24 mouse cellular contexts compared by ENCODE assay signal in the genomic region with DNA sequence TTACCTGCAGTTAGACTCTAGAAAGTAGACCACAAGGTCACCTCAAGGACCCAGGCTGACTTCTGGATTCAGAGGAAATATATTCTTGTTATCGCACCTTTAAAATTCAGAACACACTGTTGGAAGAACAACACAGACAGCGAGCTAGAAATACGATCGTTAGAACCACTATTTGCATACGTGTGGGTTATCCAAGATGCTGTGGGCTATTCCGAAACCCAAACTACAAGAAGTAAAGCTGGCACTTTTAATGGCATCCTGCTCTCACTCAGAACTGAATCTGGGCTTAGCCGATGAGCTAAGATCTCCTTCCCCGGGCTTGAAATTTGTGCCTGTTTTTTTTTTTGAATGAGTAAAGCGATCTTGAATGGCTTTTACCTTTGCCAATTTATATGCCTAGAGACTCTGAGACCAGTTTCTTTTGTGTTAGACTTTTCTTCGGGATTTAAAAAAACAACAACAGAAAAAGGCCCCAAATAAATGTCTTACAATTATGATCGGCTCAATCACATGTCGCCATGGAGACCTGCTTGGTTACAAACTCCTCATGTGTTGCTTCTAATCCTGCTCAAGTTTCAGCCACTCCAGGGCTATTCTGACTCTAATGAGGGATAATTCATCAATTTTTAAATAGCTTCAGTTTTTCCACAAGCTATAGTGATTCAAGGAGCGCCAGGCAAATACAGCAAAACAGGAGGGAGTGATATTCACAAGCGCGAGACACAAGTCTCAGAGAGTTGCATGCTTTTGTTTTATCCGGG. TPM values are rescaled to one million over a fixed set of nuclear protein-coding genes. Genes with fewer than 3 reads are reported as not detected.
DNase-seq lines count a peak whose midpoint lies in the region; ATAC-seq lines count a peak whose summit lies in the region.
"Had no signal": no experiment of that assay in that cellular context is flagged by ENCODE, and none has a peak within 500 bp of the region (broad histone marks: within the 10 kb centered on the region; RNA-seq: fewer than 3 reads in every experiment).

No protein-coding gene starts in this region.

- no peaks in the 10 kb centered on the region for H3K27me3 ChIP-seq in hindbrain, embryonic 16.5 days (replicated peaks; ENCODE audit: control insufficient read depth, insufficient read depth, low read length)
- no peaks in the 10 kb centered on the region for H3K27me3 ChIP-seq in hindbrain, embryonic 14.5 days (ENCODE audit: control insufficient read depth, insufficient read depth, low read length)
- H3K27me3 ChIP-seq in forebrain, embryonic 11.5 days (ENCODE audit: control insufficient read depth, insufficient read depth, low read length), result no peaks in the 10 kb centered on the region
- no peaks in the 10 kb centered on the region for H3K27me3 ChIP-seq in midbrain, embryonic 11.5 days (ENCODE audit: control insufficient read depth, insufficient read depth, low read length)
- H3K27me3 ChIP-seq in kidney, embryonic 15.5 days, result no peaks in the 10 kb centered on the region
- H3K27me3 ChIP-seq: stomach, embryonic 15.5 days had no signal

- WGBS in hindbrain, embryonic 16.5 days, result 42% methylated on average over 16 of the region's 16 CpGs
- WGBS in hindbrain, embryonic 14.5 days, result 46% methylated on average over 16 of the region's 16 CpGs
- WGBS in forebrain, embryonic 11.5 days, result 33% methylated on average over 16 of the region's 16 CpGs
- 45% methylated on average over 16 of the region's 16 CpGs for WGBS in midbrain, embryonic 11.5 days
- 79% methylated on average over 16 of the region's 16 CpGs for WGBS in kidney, embryonic 15.5 days

- 0 out of 2 replicates have a peak overlapping the region, but pooled peaks have one; percentile 25 for H3K4me2 ChIP-seq in hindbrain, embryonic 16.5 days (ENCODE audit: low read length)
- no peak overlapping the region for H3K4me2 ChIP-seq in hindbrain, embryonic 14.5 days (replicated peaks)
- peak overlapping the region; percentile 35; the same call in 1 of the 2 replicates for H3K4me2 ChIP-seq in forebrain, embryonic 11.5 days (ENCODE audit: low read depth, low read length, severe bottlenecking)
- 0 out of 2 replicates have a peak overlapping the region, but pooled peaks have one; percentile 16 for H3K4me2 ChIP-seq in midbrain, embryonic 11.5 days
- H3K4me2 ChIP-seq in kidney, embryonic 15.5 days, result no peak overlapping the region
- H3K4me2 ChIP-seq: stomach, embryonic 15.5 days had no signal

- no peaks in the 10 kb centered on the region for H3K36me3 ChIP-seq in hindbrain, embryonic 16.5 days (ENCODE audit: control insufficient read depth, insufficient read depth, low read length)
- no peaks in the 10 kb centered on the region for H3K36me3 ChIP-seq in hindbrain, embryonic 14.5 days (replicated peaks; ENCODE audit: control insufficient read depth, insufficient read depth)
- no peaks in the 10 kb centered on the region for H3K36me3 ChIP-seq in forebrain, embryonic 11.5 days (ENCODE audit: control insufficient read depth, insufficient read depth, low read length)
- no peaks in the 10 kb centered on the region for H3K36me3 ChIP-seq in midbrain, embryonic 11.5 days (ENCODE audit: control insufficient read depth, insufficient read depth, low read length)
- no peaks in the 10 kb centered on the region for H3K36me3 ChIP-seq in kidney, embryonic 15.5 days
- H3K36me3 ChIP-seq: stomach, embryonic 15.5 days had no signal

- H3K4me1 ChIP-seq in hindbrain, embryonic 16.5 days (ENCODE audit: control insufficient read depth, insufficient read depth, low read depth, low read length), result peaks cover 3% of the 10 kb centered on the region; the same call in 1 of the 2 replicates
- no peaks in the 10 kb centered on the region for H3K4me1 ChIP-seq in hindbrain, embryonic 14.5 days (replicated peaks; ENCODE audit: control insufficient read depth, insufficient read depth, low read length)
- H3K4me1 ChIP-seq in forebrain, embryonic 11.5 days (replicated peaks; ENCODE audit: control insufficient read depth, insufficient read depth, low read length), result 0 out of 2 replicates have a peak, but pooled peaks cover 2% of the 10 kb centered on the region
- H3K4me1 ChIP-seq in midbrain, embryonic 11.5 days (ENCODE audit: control insufficient read depth, insufficient read depth, low read length), result peaks cover 13% of the 10 kb centered on the region
- peaks cover 5% of the 10 kb centered on the region; the same call in 1 of the 2 replicates for H3K4me1 ChIP-seq in kidney, embryonic 15.5 days
- H3K4me1 ChIP-seq: stomach, embryonic 15.5 days had no signal

- no peak overlapping the region for H3K4me3 ChIP-seq in hindbrain, embryonic 16.5 days (ENCODE audit: low read length)
- H3K4me3 ChIP-seq in hindbrain, embryonic 14.5 days (replicated peaks; ENCODE audit: low read length), result no peak overlapping the region
- H3K4me3 ChIP-seq in forebrain, embryonic 11.5 days (ENCODE audit: low read depth, low read length), result no peak overlapping the region
- no peak overlapping the region for H3K4me3 ChIP-seq in midbrain, embryonic 11.5 days (ENCODE audit: low read depth, low read length)
- no peak overlapping the region for H3K4me3 ChIP-seq in kidney, embryonic 15.5 days (replicated peaks)
- H3K4me3 ChIP-seq: heart, adult 2 months; myocyte; stomach, embryonic 15.5 days had no signal

- no peak overlapping the region for H3K27ac ChIP-seq in hindbrain, embryonic 16.5 days (ENCODE audit: low read depth, low read length)
- H3K27ac ChIP-seq in hindbrain, embryonic 14.5 days, result no peak overlapping the region
- no peak overlapping the region; the same call in 1 of the 2 replicates for H3K27ac ChIP-seq in forebrain, embryonic 11.5 days (ENCODE audit: low read depth, low read length)
- H3K27ac ChIP-seq in midbrain, embryonic 11.5 days (ENCODE audit: low read depth, low read length), result no peak overlapping the region
- no peak overlapping the region for H3K27ac ChIP-seq in kidney, embryonic 15.5 days
- H3K27ac ChIP-seq: heart, adult 2 months; stomach, embryonic 15.5 days had no signal

- H3K9ac ChIP-seq in hindbrain, embryonic 16.5 days (ENCODE audit: low read depth, low read length), result no peak overlapping the region
- no peak overlapping the region for H3K9ac ChIP-seq in hindbrain, embryonic 14.5 days
- no peak overlapping the region for H3K9ac ChIP-seq in forebrain, embryonic 11.5 days (ENCODE audit: low read length)
- H3K9ac ChIP-seq in midbrain, embryonic 11.5 days (ENCODE audit: low read length), result no peak overlapping the region
- no peak overlapping the region for H3K9ac ChIP-seq in kidney, embryonic 15.5 days
- H3K9ac ChIP-seq: stomach, embryonic 15.5 days had no signal

- no peak for DNase-seq in hindbrain, embryonic 14.5 days (ENCODE audit: low spot score)
- DNase-seq in forebrain, embryonic 11.5 days (ENCODE audit: low spot score), result no peak
- no peak for DNase-seq in midbrain, embryonic 11.5 days (ENCODE audit: low spot score, missing footprints)
- DNase-seq in retina, postnatal 1 day, result peak; percentile 37
- no peak for DNase-seq in right cerebral cortex, postnatal 25 days
- DNase-seq in liver, result no peak
- DNase-seq: adrenal gland, adult 2 months; B cell, adult 2 months; cerebellum, adult 9-11 months; embryo, embryonic 11 days; gastrocnemius, postnatal 14 days; heart, adult 2 months; heart, postnatal 36 days; kidney, adult 2 months; kidney, postnatal 14 days; left cerebral cortex, postnatal 4 days; lung, adult 18-20 months; lung, postnatal 14 days; thymus, adult 2 months had no signal

- no peaks in the 10 kb centered on the region for H3K9me3 ChIP-seq in hindbrain, embryonic 16.5 days (ENCODE audit: control insufficient read depth, low read length)
- H3K9me3 ChIP-seq in hindbrain, embryonic 14.5 days (ENCODE audit: control insufficient read depth, low read length), result no peaks in the 10 kb centered on the region
- H3K9me3 ChIP-seq in forebrain, embryonic 11.5 days (ENCODE audit: control insufficient read depth, low read length), result no peaks in the 10 kb centered on the region
- H3K9me3 ChIP-seq in midbrain, embryonic 11.5 days (ENCODE audit: control insufficient read depth, low read length), result no peaks in the 10 kb centered on the region
- H3K9me3 ChIP-seq in kidney, embryonic 15.5 days (replicated peaks), result no peaks in the 10 kb centered on the region
- H3K9me3 ChIP-seq: stomach, embryonic 15.5 days had no signal

- ATAC-seq in hindbrain, embryonic 16.5 days, result 0 out of 2 replicates have a peak, but pooled peaks have one; percentile 42
- no peak for ATAC-seq in hindbrain, embryonic 14.5 days (ENCODE audit: low FRiP score)
- no peak; the same call in 1 of the 2 replicates for ATAC-seq in forebrain, embryonic 11.5 days (replicated peaks; ENCODE audit: low FRiP score)
- ATAC-seq in midbrain, embryonic 11.5 days (ENCODE audit: low FRiP score), result no peak
- ATAC-seq in kidney, embryonic 15.5 days (replicated peaks; ENCODE audit: low FRiP score), result no peak

RNA-seq across cellular contexts. Expression of a gene that starts 39.7 kb away (rescaled TPM):
- polyA plus RNA-seq in hindbrain, embryonic 16.5 days (2015; fragmentation: Nextera tagmentation; extraction: Ambion mirVana), result 0.28 TPM in 1 of 2 replicates, not detected in the other
- polyA plus RNA-seq in hindbrain, embryonic 14.5 days (2014; fragmentation: Nextera tagmentation; extraction: Ambion mirVana), result 0.64 TPM in 1 of 2 replicates, not detected in the other
- polyA plus RNA-seq in forebrain, embryonic 11.5 days (2014; fragmentation: Nextera tagmentation; extraction: Ambion mirVana), result not detected in 2 replicates
- not detected in 2 replicates for polyA plus RNA-seq in midbrain, embryonic 11.5 days (2014; fragmentation: Nextera tagmentation; extraction: Ambion mirVana)
- polyA plus RNA-seq in kidney, embryonic 15.5 days (2015; fragmentation: Nextera tagmentation; extraction: Ambion mirVana), result 56.5 and 62.0 TPM in 2 replicates
- polyA plus RNA-seq: heart, adult 2 months; heart, embryonic 14.5 days; myocyte had no signal

Comparison
In these comparisons a context has a peak if more than half of its experiments do, and no peak if none do; other contexts are left out.
1. H3K4me2 ChIP-seq: peak in hindbrain, embryonic 16.5 days (single experiment), forebrain, embryonic 11.5 days (single experiment) and midbrain, embryonic 11.5 days (single experiment); none in hindbrain, embryonic 14.5 days (single experiment) and kidney, embryonic 15.5 days (single experiment).
2. RNA of a gene that starts 39.7 kb away (polyA plus RNA-seq): 56.5 to 62.0 TPM in kidney, embryonic 15.5 days; 0.64 TPM in hindbrain, embryonic 14.5 days, 0.28 TPM in hindbrain, embryonic 16.5 days, not detected in forebrain, embryonic 11.5 days and not detected in midbrain, embryonic 11.5 days; every median in the first group is over 10 times any median in the second.